Mouse (Mus musculus): Measurements from ENCODE around the gene Sall4. TPM values are rescaled to one million over a fixed set of nuclear protein-coding genes. Genes with fewer than 3 reads are reported as not detected.

Sall4 gene
- total RNA-seq, 2 experiments from 2014 or later, result 0.14 to 0.51 TPM

GRCm38 (mm10) chr2:168718735-168719134, 49.0 kb downstream of the Sall4 start:
- H3K4me3 ChIP-seq, result no peak overlapping the region
- peak overlapping the region; percentile 66 for H3K27ac ChIP-seq
- intact Hi-C loops (cut with DNase I), result no loop called here
- DNase-seq (ENCODE audit: extremely low spot score in 1 of 2, low spot score in 2 of 2), result no peak
- TF ChIP-seq CTCF (IDR thresholded peaks at IDR 0.05), result no peak

- Histone ChIP-seq H3K27ac (no peak overlapping the region; the same call in 1 of the 2 replicates), H3K4me3 (no peak overlapping the region)
- TF ChIP-seq CTCF (IDR thresholded peaks at IDR 0.05), result no peak
- intact Hi-C loops (cut with DNase I), result no loop called here
- DNase-seq (ENCODE audit: extremely low spot score in 1 of 2, low spot score in 2 of 2), result no peak
These were observed 49.5 kb downstream of the Sall4 start for GRCm38 (mm10) chr2:168718267-168718666.

- no peak for DNase-seq (ENCODE audit: extremely low spot score in 1 of 2, low spot score in 2 of 2)
- intact Hi-C loops (cut with DNase I), result no loop called here
- Histone ChIP-seq H3K27ac (peak overlapping the region; percentile 88), H3K4me3 (peak overlapping the region; percentile 39)
- TF ChIP-seq CTCF (IDR thresholded peaks at IDR 0.05), result no peak
These were observed 55.3 kb downstream of the Sall4 start for GRCm38 (mm10) chr2:168712199-168713176.

DNA sequence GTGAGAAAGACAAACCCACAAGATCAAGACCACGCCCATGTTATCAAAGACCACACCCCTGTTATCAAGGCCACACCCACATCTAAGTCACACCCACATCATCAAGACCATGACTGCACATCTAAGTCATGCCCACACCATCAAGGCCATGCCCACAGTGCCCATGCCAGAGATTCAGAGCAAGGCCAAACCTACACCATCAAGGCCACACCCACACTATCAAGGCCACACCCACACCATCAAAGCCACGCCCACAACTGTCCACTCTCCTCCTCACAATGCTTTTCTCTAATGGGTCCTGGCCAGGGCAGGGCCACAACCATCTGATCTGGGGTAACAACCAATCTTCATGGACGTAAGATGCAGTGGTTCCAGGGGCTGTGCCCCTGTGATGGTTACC, 56.8 kb downstream of the Sall4 start:
- intact Hi-C loops (cut with DNase I), result no loop called here
- H3K4me3 ChIP-seq, result no peak overlapping the region
- no peak overlapping the region for H3K27ac ChIP-seq
- TF ChIP-seq CTCF (IDR thresholded peaks at IDR 0.05), result no peak
- DNase-seq (ENCODE audit: extremely low spot score in 1 of 2, low spot score in 2 of 2), result no peak

- no peak for TF ChIP-seq CTCF (IDR thresholded peaks at IDR 0.05)
- intact Hi-C loops (cut with DNase I), result no loop called here
- no peak for DNase-seq (ENCODE audit: extremely low spot score in 1 of 2, low spot score in 2 of 2)
- Histone ChIP-seq H3K4me3 (no peak overlapping the region), H3K27ac (no peak overlapping the region)
These were observed 60.0 kb downstream of the Sall4 start for GRCm38 (mm10) chr2:168707766-168708165.

DNA sequence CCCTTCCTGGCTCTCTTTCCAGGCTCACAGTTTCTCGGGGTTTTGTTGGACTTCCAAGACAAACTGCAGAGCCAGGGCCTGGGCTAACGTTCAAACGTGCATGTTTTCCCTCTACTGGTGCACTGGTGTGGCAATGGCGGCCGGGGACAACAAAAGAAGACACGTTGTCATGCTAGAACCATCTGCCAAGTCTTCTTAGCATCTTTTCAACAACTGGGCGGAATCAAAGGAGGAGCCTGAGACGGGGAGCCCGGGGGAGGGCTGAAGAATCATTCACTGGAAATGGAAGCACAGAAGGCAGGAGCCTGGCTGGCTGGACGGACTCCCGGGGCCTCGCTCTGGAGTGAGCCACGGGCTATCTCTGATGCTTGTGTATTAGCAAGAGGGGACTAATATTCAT, 65.5 kb downstream of the Sall4 start:
- Histone ChIP-seq H3K4me3 (no peak overlapping the region), H3K27ac (peak overlapping the region; percentile 36; the same call in 1 of the 2 replicates)
- intact Hi-C loops (cut with DNase I), result no loop called here
- DNase-seq (ENCODE audit: extremely low spot score in 1 of 2, low spot score in 2 of 2), result peak in 1 of 2 experiments; percentile 63
- TF ChIP-seq CTCF (IDR thresholded peaks at IDR 0.05), result no peak

Other genes starting within 250 kb of the Sall4 start
- 10 to 100 TPM; 11.2 to 12.1 TPM for gene Nfatc2, start 166.3 kb downstream of the Sall4 start, total RNA-seq (2021)
- 100 to 1,000 TPM; 406 to 408 TPM for gene Atp9a, start 25.5 kb downstream of the Sall4 start, total RNA-seq (2021)
- gene Zfp64, start 187.6 kb upstream of the Sall4 start, total RNA-seq (2021), result 10 to 100 TPM; 15.9 to 17.2 TPM

Measured in left cerebral cortex, adult 2 months (tissue).